Mouse (Mus musculus): ENCODE data around the gene Rad9a.

- no peak for TF ChIP-seq MAX (IDR thresholded peaks at IDR 0.05)
- no peak for TF ChIP-seq CTCF (IDR thresholded peaks at IDR 0.05; ENCODE audit: control insufficient read depth, insufficient read depth, insufficient read length)
Measured at GRCm38 (mm10) chr19:4214771-4215450, 13.4 kb upstream of the Rad9a start.

All from C2C12 (cell line).